Mouse (Mus musculus) CH12.LX (cell line): ENCODE data around the gene 2610507B11Rik. TPM values are rescaled to one million over a fixed set of nuclear protein-coding genes. Genes with fewer than 3 reads are reported as not detected.

Experiments used
- DNase-seq: peaks from one replicate; pipeline ENCODE4 v3.0.0-alpha.2; 2013; ENCODE audit errors: extremely low read depth
- H3K27ac ChIP-seq: 2 replicates; pipeline ENCODE4 v1.5.1; 2012; ENCODE audit warnings: low read depth, mild to moderate bottlenecking, control low read depth, moderate library complexity; ENCODE audit not compliant: insufficient read depth
- H3K27me3 ChIP-seq: replicated peaks from 2 replicates; pipeline ENCODE3; 2012; ENCODE audit warnings: inconsistent platforms
- H3K36me3 ChIP-seq, 2 experiments: replicated peaks in 1 of 2; 2 replicates each; pipeline versions ENCODE3 to v1.6.1; 2012; ENCODE audit warnings: inconsistent platforms in 1 of 2, low read length in 1 of 2, mild to moderate bottlenecking in 1 of 2, mixed read lengths in 1 of 2, moderate library complexity in 1 of 2; ENCODE audit not compliant: control insufficient read depth in 1 of 2, insufficient read depth in 1 of 2
- H3K4me1 ChIP-seq, 2 experiments: 2 replicates each; pipeline ENCODE4 v1.6.1; 2012; ENCODE audit warnings: inconsistent platforms in 1 of 2, moderate library complexity in 1 of 2; ENCODE audit not compliant: insufficient read depth in 2 of 2, control insufficient read depth in 1 of 2
- H3K4me2 ChIP-seq: 2 replicates; pipeline ENCODE4 v1.6.1; 2012; ENCODE audit warnings: low read depth, mild to moderate bottlenecking, control low read depth; ENCODE audit not compliant: poor library complexity, insufficient read depth, severe bottlenecking
- H3K4me3 ChIP-seq, 3 experiments: fragments of 150-350 bp in 1 of 3; sonication (generic) in 1 of 3; replicated peaks in 1 of 3; 2 replicates each; pipeline versions ENCODE3 to v1.5.1; 2011 to 2012; ENCODE audit warnings: low read depth in 2 of 3, low read length in 2 of 3, mild to moderate bottlenecking in 2 of 3, moderate library complexity in 2 of 3, control low read depth in 1 of 3, improper control_type of control experiment in 1 of 3, inconsistent platforms in 1 of 3, mixed read lengths in 1 of 3; ENCODE audit not compliant: poor library complexity in 1 of 3
- H3K79me2 ChIP-seq: replicated peaks from 2 replicates; pipeline ENCODE4 v1.6.1; 2012; ENCODE audit warnings: mild to moderate bottlenecking, moderate library complexity; ENCODE audit not compliant: control insufficient read depth, poor library complexity, insufficient read depth, severe bottlenecking; ENCODE audit errors: extremely low read depth
- H3K9ac ChIP-seq: 2 replicates; pipeline ENCODE4 v1.6.1; 2012; ENCODE audit warnings: low read depth, mild to moderate bottlenecking, control low read depth, moderate library complexity; ENCODE audit not compliant: insufficient read depth
- H3K9me3 ChIP-seq: replicated peaks from 2 replicates; pipeline ENCODE3; 2012; ENCODE audit warnings: low read length, inconsistent platforms, mixed read lengths
- BHLHE40 ChIP-seq: IDR thresholded peaks from 2 replicates; pipeline ENCODE4 v1.6.1; 2011; ENCODE audit warnings: mild to moderate bottlenecking, low read depth, low read length, improper control_type of control experiment
- CHD1 ChIP-seq: IDR thresholded peaks from 2 replicates; pipeline ENCODE4 v1.6.1; 2012; ENCODE audit warnings: low read depth, low read length, improper control_type of control experiment, inconsistent platforms
- ELF1 ChIP-seq: IDR thresholded peaks from 2 replicates; pipeline ENCODE4 v1.6.1; 2014; ENCODE audit warnings: low read depth, mild to moderate bottlenecking, inconsistent platforms, low read length, improper control_type of control experiment
- EP300 ChIP-seq: IDR thresholded peaks from 2 replicates; pipeline ENCODE4 v1.6.1; 2011; ENCODE audit warnings: low read length, improper control_type of control experiment
- ETS1 ChIP-seq: conservative IDR thresholded peaks from 2 replicates; pipeline ENCODE4 v1.6.1; 2012; ENCODE audit warnings: low read depth, mild to moderate bottlenecking, inconsistent platforms, low read length, improper control_type of control experiment, moderate library complexity
- HCFC1 ChIP-seq: IDR thresholded peaks from 2 replicates; pipeline ENCODE4 v1.6.1; 2012; ENCODE audit warnings: low read depth, mild to moderate bottlenecking, inconsistent platforms, low read length, improper control_type of control experiment
- IRF4 ChIP-seq: IDR thresholded peaks from 2 replicates; pipeline ENCODE4 v1.6.1; 2014; ENCODE audit warnings: low read depth, mild to moderate bottlenecking, inconsistent platforms, low read length, improper control_type of control experiment
- MAFK ChIP-seq: IDR thresholded peaks from 2 replicates; pipeline ENCODE4 v1.6.1; 2011; ENCODE audit warnings: low read length, improper control_type of control experiment; ENCODE audit not compliant: insufficient replicate concordance
- MAZ ChIP-seq: IDR thresholded peaks from 2 replicates; pipeline ENCODE4 v1.6.1; 2012; ENCODE audit warnings: low read depth, mild to moderate bottlenecking, inconsistent platforms, low read length, improper control_type of control experiment, moderate library complexity
- MEF2A ChIP-seq: IDR thresholded peaks from 2 replicates; pipeline ENCODE4 v1.6.1; 2014; ENCODE audit warnings: low read depth, mild to moderate bottlenecking, inconsistent platforms, low read length, improper control_type of control experiment, borderline replicate concordance
- MXI1 ChIP-seq: IDR thresholded peaks from 2 replicates; pipeline ENCODE4 v1.6.1; 2011; ENCODE audit warnings: mild to moderate bottlenecking, low read depth, low read length, improper control_type of control experiment
- NRF1 ChIP-seq: IDR thresholded peaks from 2 replicates; pipeline ENCODE4 v1.6.1; 2014; ENCODE audit warnings: low read depth, mild to moderate bottlenecking, inconsistent platforms, low read length, improper control_type of control experiment, moderate library complexity
- POLR2A ChIP-seq: IDR thresholded peaks from 2 replicates; pipeline ENCODE4 v1.6.1; 2011; ENCODE audit warnings: low read depth, mild to moderate bottlenecking, improper control_type of control experiment, low read length
- POLR2AphosphoS2 ChIP-seq: IDR thresholded peaks from 2 replicates; pipeline ENCODE4 v1.6.1; 2011; ENCODE audit warnings: low read depth, low read length, improper control_type of control experiment
- RAD21 ChIP-seq: IDR thresholded peaks from 2 replicates; pipeline ENCODE4 v1.6.1; 2011; ENCODE audit warnings: low read depth, mild to moderate bottlenecking, low read length, improper control_type of control experiment, moderate library complexity
- RCOR1 ChIP-seq: conservative IDR thresholded peaks from 2 replicates; pipeline ENCODE4 v1.6.1; 2012; ENCODE audit warnings: low read depth, mild to moderate bottlenecking, inconsistent platforms, low read length, improper control_type of control experiment
- SIN3A ChIP-seq: IDR thresholded peaks from 2 replicates; pipeline ENCODE4 v1.6.1; 2012; ENCODE audit warnings: low read length, improper control_type of control experiment, inconsistent platforms
- SMC3 ChIP-seq: IDR thresholded peaks from 2 replicates; pipeline ENCODE4 v1.6.1; 2011; ENCODE audit warnings: low read depth, low read length, improper control_type of control experiment
- TBP ChIP-seq: conservative IDR thresholded peaks from 2 replicates; pipeline ENCODE4 v1.6.1; 2011; ENCODE audit warnings: low read depth, low read length, improper control_type of control experiment
- UBTF ChIP-seq: IDR thresholded peaks from 2 replicates; pipeline ENCODE4 v1.6.1; 2012; ENCODE audit warnings: low read depth, mild to moderate bottlenecking, inconsistent platforms, low read length, improper control_type of control experiment, moderate library complexity
- USF2 ChIP-seq: conservative IDR thresholded peaks from 2 replicates; pipeline ENCODE4 v1.6.1; 2011; ENCODE audit warnings: low read depth, low read length, improper control_type of control experiment
- ZC3H11A ChIP-seq: IDR thresholded peaks from 2 replicates; pipeline ENCODE4 v1.6.1; 2012; ENCODE audit warnings: low read depth, mild to moderate bottlenecking, inconsistent platforms, low read length, improper control_type of control experiment
- ZNF384 ChIP-seq: IDR thresholded peaks from 2 replicates; pipeline ENCODE4 v1.6.1; 2012; ENCODE audit warnings: low read depth, low read length, improper control_type of control experiment, inconsistent platforms
- dilution Hi-C: fragments of 300-500 bp; cut with MboI; formaldehyde crosslinking; loops from 2 replicates; pipeline ENCODE4 v1.14.3; 2020; ENCODE audit warnings: low sequenced_read_pairs; ENCODE audit not compliant: extremely low pct_unique_long_range_greater_than_20kb, extremely low pct_ligation_motif_present
- in situ Hi-C: fragments of 300-500 bp; cut with MboI; formaldehyde crosslinking; loops from 3 replicates; pipeline ENCODE4 v1.14.3; 2019; ENCODE audit warnings: low sequenced_read_pairs, low pct_ligation_motif_present, low pct_unique_long_range_greater_than_20kb, mixed read lengths
- polyA plus RNA-seq: library from polyadenylated mRNA; unstranded; fragments of >175 nt; gene quantifications from 2 replicates; pipeline ENCODE4 v1.2.1, GENCODE M21; 2012; ENCODE audit warnings: low read depth; ENCODE audit not compliant: insufficient read length
- total RNA-seq, 2 experiments: library from RNA; depleted of rRNA; stranded (reverse); fragments of 300-350 nt in 1 of 2; fragments of >200 nt in 1 of 2; gene quantifications; 2 replicates each; pipeline ENCODE4 v1.2.3; 2012 to 2014

The 2610507B11Rik gene
- total and polyA plus RNA-seq, 3 experiments: 58.9 to 96.9 (median 89.3) TPM

DNA sequence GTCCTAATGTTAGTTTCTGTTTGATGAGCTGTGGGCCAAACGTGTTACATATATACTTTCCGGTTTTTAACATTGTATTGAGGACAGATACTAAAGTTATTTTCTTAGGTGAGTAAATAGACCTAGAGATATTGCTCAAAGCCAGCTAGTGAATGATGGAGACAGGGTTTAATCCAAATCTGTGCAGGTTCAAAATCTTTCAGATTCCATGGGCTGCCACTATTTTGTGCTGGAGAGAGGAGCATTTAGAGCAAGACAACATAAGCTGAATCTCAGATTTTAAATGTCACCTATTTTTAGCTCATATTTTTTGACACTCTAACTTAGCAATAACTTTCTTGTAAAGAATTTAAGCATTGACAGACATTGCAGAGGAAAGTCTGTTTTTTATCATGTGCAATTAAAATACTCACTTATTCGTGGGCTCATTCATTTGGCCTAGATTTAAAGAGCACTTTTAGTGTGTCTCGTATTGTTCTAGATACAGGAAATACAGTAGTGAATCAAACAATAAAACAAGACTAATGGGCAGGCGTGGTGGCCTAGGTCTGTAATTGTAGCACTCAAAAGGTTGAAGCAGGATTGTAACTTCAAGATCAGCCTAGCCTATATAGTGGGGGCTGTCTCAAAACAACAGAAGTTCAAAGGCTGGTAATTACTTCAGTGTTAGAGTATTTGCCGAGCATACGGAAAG, 15.1 kb upstream of the 2610507B11Rik start:
- H3K27ac ChIP-seq: no peak overlapping the region; the same call in none of the 2 replicates
- peaks cover 8 to 63% of the 10 kb centered on the region in 2 experiments for H3K4me1 ChIP-seq
- TF ChIP-seq TBP (0 out of 2 replicates have a peak, but pooled peaks have one; percentile 4), POLR2A (no peak), UBTF (no peak), MEF2A (peak; percentile 13; the same call in 1 of the 2 replicates), ZNF384 (no peak), USF2 (no peak), MAZ (no peak), RAD21 (no peak), ETS1 (no peak), MXI1 (peak; percentile 30), EP300 (peak; percentile 35; the same call in 1 of the 2 replicates), NRF1 (no peak), CHD1 (peak; percentile 88), BHLHE40 (no peak), SMC3 (no peak), HCFC1 (no peak), ZC3H11A (no peak), MAFK (0 out of 2 replicates have a peak, but pooled peaks have one; percentile 21), RCOR1 (0 out of 2 replicates have a peak, but pooled peaks have one; percentile 67), SIN3A (peak; percentile 35; the same call in 1 of the 2 replicates), IRF4 (0 out of 2 replicates have a peak, but pooled peaks have one; percentile 11), POLR2AphosphoS2 (no peak), ELF1 (no peak)
- peak overlapping the region; percentile 100 for H3K4me2 ChIP-seq
- no peaks in the 10 kb centered on the region for H3K9me3 ChIP-seq
- H3K36me3 ChIP-seq: peaks cover 14 to 42% of the 10 kb centered on the region in 2 experiments
- in situ Hi-C loops: no loop called here
- DNase-seq: no peak
- H3K9ac ChIP-seq: peak overlapping the region; percentile 97
- H3K79me2 ChIP-seq: peaks cover 80% of the 10 kb centered on the region
- dilution Hi-C loops: no loop called here
- peak overlapping the region; percentile 91 to 98 (median 97) for H3K4me3 ChIP-seq
- no peaks in the 10 kb centered on the region for H3K27me3 ChIP-seq
